Comparison of ENCODE assay signal across 28 mouse cellular contexts in genomic region chr14:60802026-60802425, GRCm38 (mm10). TPM values are rescaled to one million over a fixed set of nuclear protein-coding genes. Genes with fewer than 3 reads are reported as not detected.
"Had no signal": no experiment of that assay in that cellular context is flagged by ENCODE, and none has a peak within 500 bp of the region (broad histone marks: within the 10 kb centered on the region; RNA-seq: fewer than 3 reads in every experiment).

No protein-coding gene starts in this region.

- H3K4me1 ChIP-seq: liver, embryonic 12.5 days; liver, embryonic 13.5 days; liver, embryonic 15.5 days; megakaryocyte, embryonic 14.5 days; midbrain, embryonic 12.5 days; midbrain, embryonic 13.5 days; midbrain, embryonic 15.5 days; neural tube, embryonic 12.5 days; neural tube, embryonic 13.5 days had no signal

- ATAC-seq: liver, embryonic 12.5 days; liver, postnatal 0 days; midbrain, embryonic 13.5 days; midbrain, embryonic 15.5 days; midbrain, embryonic 16.5 days had no signal

- H3K9me3 ChIP-seq: limb, embryonic 10.5 days; limb, embryonic 12.5 days; limb, embryonic 13.5 days; limb, embryonic 15.5 days; liver, embryonic 12.5 days; liver, embryonic 13.5 days; liver, embryonic 15.5 days; lung, embryonic 15.5 days; megakaryocyte, embryonic 14.5 days; midbrain, embryonic 10.5 days; midbrain, embryonic 12.5 days; midbrain, embryonic 13.5 days; midbrain, embryonic 15.5 days; neural tube, embryonic 12.5 days; neural tube, embryonic 13.5 days had no signal

- H3K4me2 ChIP-seq: limb, embryonic 12.5 days; limb, embryonic 13.5 days; limb, embryonic 15.5 days; liver, embryonic 11.5 days; liver, embryonic 12.5 days; liver, embryonic 13.5 days; liver, embryonic 15.5 days; lung, embryonic 14.5 days; lung, embryonic 15.5 days; midbrain, embryonic 11.5 days; midbrain, embryonic 12.5 days; midbrain, embryonic 13.5 days; midbrain, embryonic 15.5 days; neural tube, embryonic 12.5 days; neural tube, embryonic 13.5 days had no signal

- H3K4me3 ChIP-seq: left cerebral cortex, adult 2 months; limb, embryonic 10.5 days; limb, embryonic 12.5 days; limb, embryonic 13.5 days; limb, embryonic 15.5 days; liver, embryonic 12.5 days; liver, embryonic 13.5 days; liver, embryonic 15.5 days; lung, embryonic 15.5 days; megakaryocyte, embryonic 14.5 days; midbrain, embryonic 10.5 days; midbrain, embryonic 12.5 days; midbrain, embryonic 13.5 days; midbrain, embryonic 15.5 days; myocyte; neural tube, embryonic 12.5 days; neural tube, embryonic 13.5 days had no signal

- H3K27me3 ChIP-seq: limb, embryonic 12.5 days; limb, embryonic 13.5 days; limb, embryonic 15.5 days; liver, embryonic 12.5 days; liver, embryonic 13.5 days; liver, embryonic 15.5 days; lung, embryonic 15.5 days; megakaryocyte, embryonic 14.5 days; midbrain, embryonic 12.5 days; midbrain, embryonic 13.5 days; midbrain, embryonic 15.5 days; neural tube, embryonic 12.5 days; neural tube, embryonic 13.5 days had no signal

- H3K27ac ChIP-seq: left cerebral cortex, adult 2 months; limb, embryonic 10.5 days; limb, embryonic 12.5 days; limb, embryonic 13.5 days; limb, embryonic 15.5 days; liver, embryonic 12.5 days; liver, embryonic 13.5 days; liver, embryonic 14.5 days; liver, embryonic 15.5 days; lung, embryonic 15.5 days; macrophage; midbrain, embryonic 10.5 days; midbrain, embryonic 12.5 days; midbrain, embryonic 13.5 days; midbrain, embryonic 15.5 days; neural tube, embryonic 12.5 days; neural tube, embryonic 13.5 days had no signal

- H3K9ac ChIP-seq: limb, embryonic 12.5 days; limb, embryonic 13.5 days; limb, embryonic 15.5 days; liver, embryonic 12.5 days; liver, embryonic 13.5 days; liver, embryonic 14.5 days; liver, embryonic 15.5 days; liver, postnatal 0 days; lung, embryonic 14.5 days; lung, embryonic 15.5 days; midbrain, embryonic 12.5 days; midbrain, embryonic 13.5 days; midbrain, embryonic 15.5 days; neural tube, embryonic 12.5 days; neural tube, embryonic 13.5 days had no signal

- DNase-seq: left cerebral cortex, postnatal 4 days; liver; liver, embryonic 13.5 days; liver, postnatal 0 days; lung, embryonic 14.5 days; midbrain, embryonic 14.5 days had no signal

RNA-seq across cellular contexts. Expression of gene C1qtnf9, which starts 34.1 kb away (rescaled TPM):
- polyA plus RNA-seq: macrophage; midbrain, embryonic 11.5 days; midbrain, embryonic 13.5 days; midbrain, embryonic 14.5 days; midbrain, embryonic 16.5 days; myocyte; neural tube, embryonic 11.5 days had no signal
